In genomic region chr8:34398914-34399813, GRCm38 (mm10) we compare ENCODE assay signal across 15 mouse cellular contexts.
DNase-seq lines count a peak whose midpoint lies in the region; ATAC-seq lines count a peak whose summit lies in the region.
"Had no signal": no experiment of that assay in that cellular context is flagged by ENCODE, and none has a peak within 500 bp of the region (broad histone marks: within the 10 kb centered on the region; RNA-seq: fewer than 3 reads in every experiment).

No protein-coding gene starts in this region.

- H3K4me3 ChIP-seq in kidney, embryonic 16.5 days (ENCODE audit: low read length), result no peak overlapping the region
- H3K4me3 ChIP-seq in forebrain, embryonic 11.5 days (ENCODE audit: low read depth, low read length), result no peak overlapping the region
- no peak overlapping the region for H3K4me3 ChIP-seq in neural tube, embryonic 14.5 days (ENCODE audit: low read depth, low read length)
- H3K4me3 ChIP-seq: heart, embryonic 13.5 days; left cerebral cortex, adult 2 months; lung, embryonic 15.5 days; stomach, embryonic 15.5 days had no signal

- H3K27me3 ChIP-seq in kidney, embryonic 16.5 days (ENCODE audit: insufficient read depth, low read length), result no peaks in the 10 kb centered on the region
- no peaks in the 10 kb centered on the region for H3K27me3 ChIP-seq in forebrain, embryonic 11.5 days (ENCODE audit: control insufficient read depth, insufficient read depth, low read length)
- no peaks in the 10 kb centered on the region for H3K27me3 ChIP-seq in neural tube, embryonic 14.5 days (ENCODE audit: control insufficient read depth, insufficient read depth, low read length)
- H3K27me3 ChIP-seq: heart, embryonic 13.5 days; lung, embryonic 15.5 days; Patski; stomach, embryonic 15.5 days had no signal

- ATAC-seq in kidney, embryonic 16.5 days (ENCODE audit: low FRiP score, low TSS enrichment), result peak; percentile 87
- ATAC-seq in forebrain, embryonic 11.5 days (replicated peaks; ENCODE audit: low FRiP score), result no peak
- no peak for ATAC-seq in neural tube, embryonic 14.5 days (ENCODE audit: low read depth)
- ATAC-seq: intestine, embryonic 16.5 days; Patski had no signal

- H3K36me3 ChIP-seq in kidney, embryonic 16.5 days (ENCODE audit: insufficient read depth, low read length), result no peaks in the 10 kb centered on the region
- H3K36me3 ChIP-seq in forebrain, embryonic 11.5 days (ENCODE audit: control insufficient read depth, insufficient read depth, low read length), result no peaks in the 10 kb centered on the region
- no peaks in the 10 kb centered on the region for H3K36me3 ChIP-seq in neural tube, embryonic 14.5 days (ENCODE audit: control insufficient read depth, insufficient read depth, low read length)
- H3K36me3 ChIP-seq: heart, embryonic 13.5 days; lung, embryonic 15.5 days; stomach, embryonic 15.5 days had no signal

- no peaks in the 10 kb centered on the region; the same call in 1 of the 2 replicates for H3K9me3 ChIP-seq in kidney, embryonic 16.5 days (ENCODE audit: low read length)
- no peaks in the 10 kb centered on the region for H3K9me3 ChIP-seq in forebrain, embryonic 11.5 days (ENCODE audit: control insufficient read depth, low read length)
- H3K9me3 ChIP-seq in neural tube, embryonic 14.5 days (ENCODE audit: control insufficient read depth, low read length), result no peaks in the 10 kb centered on the region
- H3K9me3 ChIP-seq: lung, embryonic 15.5 days; stomach, embryonic 15.5 days had no signal

- WGBS in kidney, embryonic 16.5 days, result 32% methylated on average over 14 of the region's 14 CpGs
- 53% methylated on average over 14 of the region's 14 CpGs for WGBS in forebrain, embryonic 11.5 days
- 41% methylated on average over 14 of the region's 14 CpGs for WGBS in neural tube, embryonic 14.5 days

- peak overlapping the region; percentile 41; the same call in 1 of the 2 replicates for H3K27ac ChIP-seq in kidney, embryonic 16.5 days (ENCODE audit: low read length)
- peak overlapping the region; percentile 43; the same call in 1 of the 2 replicates for H3K27ac ChIP-seq in forebrain, embryonic 11.5 days (ENCODE audit: low read depth, low read length)
- peak overlapping the region; percentile 83 for H3K27ac ChIP-seq in neural tube, embryonic 14.5 days (ENCODE audit: low read depth, low read length)
- H3K27ac ChIP-seq: heart, embryonic 13.5 days; left cerebral cortex, adult 2 months; stomach, embryonic 15.5 days had no signal

- no peak overlapping the region for H3K9ac ChIP-seq in kidney, embryonic 16.5 days (replicated peaks; ENCODE audit: low read length)
- H3K9ac ChIP-seq in forebrain, embryonic 11.5 days (ENCODE audit: low read length), result no peak overlapping the region
- H3K9ac ChIP-seq in neural tube, embryonic 14.5 days (replicated peaks; ENCODE audit: low read depth, low read length), result no peak overlapping the region
- H3K9ac ChIP-seq: heart, embryonic 13.5 days; lung, embryonic 15.5 days; stomach, embryonic 15.5 days had no signal

- no peak overlapping the region for H3K4me2 ChIP-seq in kidney, embryonic 16.5 days (replicated peaks; ENCODE audit: low read depth, low read length)
- no peak overlapping the region for H3K4me2 ChIP-seq in forebrain, embryonic 11.5 days (ENCODE audit: low read depth, low read length, severe bottlenecking)
- no peak overlapping the region for H3K4me2 ChIP-seq in neural tube, embryonic 14.5 days (ENCODE audit: low read depth, low read length)
- H3K4me2 ChIP-seq: heart, embryonic 13.5 days; lung, embryonic 15.5 days; stomach, embryonic 15.5 days had no signal

- DNase-seq in kidney, adult 8-10 months, result no peak
- DNase-seq in forebrain, embryonic 11.5 days (ENCODE audit: low spot score), result no peak
- peak; percentile 49 for DNase-seq in hindlimb bud, embryonic 11.5 days (ENCODE audit: extremely low spot score, low read depth, low spot score)
- no peak for DNase-seq in spleen, postnatal 10 days (ENCODE audit: low spot score in 2 of 2)
- no peak for DNase-seq in cerebellum, adult 11-12 months
- DNase-seq in layer of hippocampus, adult 9-11 months, result no peak
- DNase-seq: adrenal gland, postnatal 14 days had no signal

- peaks cover 18% of the 10 kb centered on the region for H3K4me1 ChIP-seq in kidney, embryonic 16.5 days (ENCODE audit: insufficient read depth, low read length)
- H3K4me1 ChIP-seq in forebrain, embryonic 11.5 days (replicated peaks; ENCODE audit: control insufficient read depth, insufficient read depth, low read length), result peaks cover 3% of the 10 kb centered on the region; the same call in 1 of the 2 replicates
- H3K4me1 ChIP-seq in neural tube, embryonic 14.5 days (ENCODE audit: control insufficient read depth, insufficient read depth, low read length), result peaks cover 20% of the 10 kb centered on the region
- H3K4me1 ChIP-seq: stomach, embryonic 15.5 days had no signal
